Mouse (Mus musculus) right cerebral cortex, postnatal 25 days (tissue): ENCODE results near the gene Pitpnc1.

Experiments
- DNase-seq: peaks from one replicate; pipeline ENCODE4 v3.0.0; 2022

Gene Pitpnc1

DNA sequence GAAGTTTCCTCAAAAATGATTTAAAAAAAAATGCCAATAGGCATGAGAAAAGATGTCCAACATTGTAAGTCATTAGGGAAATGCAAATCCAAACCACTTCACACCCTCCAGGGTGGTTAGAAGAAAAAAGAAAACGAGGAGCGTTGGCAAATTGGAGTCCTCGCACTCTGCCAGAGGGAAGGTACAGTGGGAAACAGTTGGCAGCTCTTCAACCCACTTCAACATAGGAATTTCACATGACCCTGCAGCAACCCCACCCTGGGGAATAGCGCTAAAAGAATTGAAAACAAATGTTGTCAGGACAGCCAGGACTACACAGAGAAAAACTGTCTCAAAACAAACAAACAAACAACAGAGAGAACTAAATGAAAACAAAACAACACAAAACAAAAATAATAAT is 32.8 kb downstream of the Pitpnc1 start:
- no peak for DNase-seq

DNA sequence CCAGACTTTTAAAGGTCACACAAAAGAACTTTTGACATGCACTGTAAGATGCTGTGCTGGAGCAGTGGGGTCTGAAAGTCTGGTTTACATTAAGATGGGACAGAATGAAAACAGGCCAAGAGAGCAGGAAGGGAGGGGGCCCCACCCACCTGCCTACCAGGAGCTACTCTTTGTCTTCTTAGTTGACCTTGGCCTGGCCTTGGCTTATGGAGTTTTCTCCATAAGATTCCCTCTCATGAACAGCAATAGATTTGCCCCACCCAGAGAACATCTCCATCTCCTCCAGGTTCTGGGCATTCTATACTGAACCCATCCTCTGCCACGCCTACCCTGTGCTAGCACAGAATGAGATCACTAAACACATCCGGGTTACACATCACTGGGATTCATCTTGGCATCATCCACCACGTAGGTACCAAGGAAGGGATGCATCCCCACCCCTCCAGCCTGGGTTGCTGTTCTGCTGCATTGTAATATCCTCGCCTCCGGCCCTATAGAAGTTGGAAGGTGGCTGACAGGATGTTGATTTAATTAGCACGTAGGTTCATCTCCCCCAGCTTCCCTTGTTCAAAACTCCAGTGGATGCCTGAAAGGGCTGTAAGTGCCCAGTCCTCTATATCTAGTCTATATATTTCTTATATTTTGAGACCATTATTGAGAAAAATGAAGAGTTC is 34.6 kb downstream of the Pitpnc1 start:
- no peak for DNase-seq

DNA sequence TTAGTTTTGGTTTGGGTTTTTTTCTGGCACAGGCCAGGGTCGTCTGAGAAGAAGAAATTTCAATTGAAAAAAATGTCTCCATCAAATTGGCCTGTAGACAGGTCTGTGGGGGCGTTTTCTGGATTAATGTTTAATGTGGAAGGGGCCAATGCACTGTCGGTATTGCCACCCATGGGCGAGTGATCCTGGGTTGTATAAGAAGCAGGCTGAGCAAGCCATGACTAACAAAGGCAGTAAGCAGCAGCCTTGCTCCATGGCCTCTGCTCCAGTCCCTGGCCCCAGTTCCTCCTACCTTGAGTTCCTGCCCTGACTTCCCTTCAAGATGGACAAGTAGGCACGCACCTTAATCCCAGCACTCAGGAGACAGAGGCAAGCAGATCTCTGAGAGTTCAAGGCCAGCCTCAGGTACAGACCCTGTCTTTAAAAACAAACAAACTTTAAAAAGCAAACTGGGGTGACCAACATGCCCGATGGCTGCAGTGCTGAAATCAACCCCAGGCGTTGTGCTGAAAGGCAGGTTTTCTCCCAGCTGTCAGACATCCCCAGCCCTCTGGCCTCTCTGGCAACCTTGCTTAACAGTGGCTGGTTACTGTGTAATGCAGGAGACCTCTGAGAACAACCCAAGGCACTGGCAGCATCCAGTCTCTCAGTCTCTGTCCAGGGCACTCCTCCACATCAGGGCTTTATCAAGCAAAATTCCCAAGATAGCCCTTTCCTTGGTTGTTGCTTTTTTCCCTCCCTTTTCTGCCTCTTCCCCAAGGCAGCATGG is 39.1 kb downstream of the Pitpnc1 start:
- no peak for DNase-seq

DNA sequence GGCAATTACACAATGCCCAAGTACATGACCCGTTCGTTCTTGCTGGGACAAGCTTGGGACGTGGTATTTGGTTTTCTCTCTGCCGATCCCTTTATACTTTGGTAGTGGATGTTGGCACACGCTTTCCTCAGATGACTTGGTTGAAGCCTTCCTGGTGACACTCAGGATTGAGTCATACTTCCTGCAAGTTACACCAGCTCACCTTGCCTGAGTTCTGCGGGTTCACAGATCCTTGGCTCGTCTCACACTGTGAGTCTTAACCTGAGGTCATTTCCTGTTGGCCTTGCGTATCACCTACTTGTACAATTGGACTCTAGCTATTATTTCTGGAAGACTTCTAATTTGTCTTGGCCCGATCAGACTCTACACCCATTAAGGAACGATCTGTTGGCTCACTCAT is 42.5 kb downstream of the Pitpnc1 start:
- DNase-seq = no peak

DNA sequence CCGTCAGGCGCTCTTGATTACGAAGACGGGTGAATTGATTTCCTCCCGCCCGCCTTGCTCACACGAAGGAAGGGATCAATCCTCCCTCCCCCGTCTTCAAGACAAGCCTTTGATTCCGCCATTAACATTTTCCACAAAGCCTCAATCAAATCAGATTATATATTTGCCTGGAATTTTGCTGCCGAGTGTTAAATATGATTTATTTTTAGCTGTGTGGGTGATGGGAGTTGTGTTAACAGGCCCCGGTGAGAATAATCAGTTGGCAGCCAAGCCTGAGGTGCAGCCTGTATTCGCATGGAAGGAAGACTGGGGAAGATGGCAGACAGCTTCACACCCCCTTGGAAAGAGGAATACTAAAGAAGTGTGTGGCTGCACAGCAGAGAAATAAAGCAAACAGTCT is 46.3 kb downstream of the Pitpnc1 start:
- DNase-seq = no peak

DNA sequence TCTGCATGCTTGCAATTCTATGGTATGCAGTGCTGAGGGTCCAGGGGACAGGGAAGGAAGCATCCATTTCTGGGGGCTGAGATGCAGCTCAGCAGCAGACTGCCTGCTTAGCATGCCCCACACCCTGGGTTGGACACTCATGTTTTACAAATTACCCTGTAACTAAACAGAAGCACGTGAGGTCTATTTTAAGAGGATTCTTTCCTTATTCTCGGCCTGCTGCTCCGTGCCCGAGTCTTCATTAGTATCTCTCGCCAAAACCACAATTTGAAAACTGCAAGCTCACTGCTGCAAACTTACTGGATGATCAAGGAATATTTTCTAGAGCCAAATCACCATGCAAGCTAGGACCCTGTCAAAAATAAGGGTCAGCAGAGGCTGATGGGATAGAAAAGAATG is 48.1 kb downstream of the Pitpnc1 start:
- DNase-seq = no peak

DNA sequence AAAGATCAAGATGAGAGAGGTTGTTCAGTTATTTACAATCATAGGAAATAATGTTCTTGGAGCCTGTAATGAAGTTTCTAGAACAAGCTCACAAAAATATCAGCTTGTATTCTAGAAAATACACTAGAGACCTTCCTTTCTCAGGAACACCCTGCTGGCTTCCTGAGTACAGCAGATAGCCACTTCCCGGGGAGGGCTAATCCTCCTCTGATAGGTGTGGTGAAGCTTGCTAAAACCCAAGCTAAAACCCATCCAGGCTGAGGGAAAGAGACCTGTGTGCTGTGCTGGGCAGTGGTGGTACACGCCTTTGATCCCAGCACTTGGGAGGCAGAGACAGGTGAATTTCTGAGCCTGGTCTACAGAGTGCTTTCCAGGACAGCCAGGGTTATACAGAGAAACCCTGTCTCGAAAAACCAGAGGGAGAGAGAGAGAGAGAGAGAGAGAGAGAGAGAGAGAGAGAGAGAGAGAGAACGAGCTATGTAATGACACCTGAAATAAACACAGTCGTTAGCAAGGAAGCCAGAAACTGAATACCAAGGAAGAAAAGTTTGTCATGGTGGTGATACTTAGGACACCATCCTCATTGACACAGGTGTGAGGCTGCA is 48.6 kb downstream of the Pitpnc1 start:
- DNase-seq = no peak

DNA sequence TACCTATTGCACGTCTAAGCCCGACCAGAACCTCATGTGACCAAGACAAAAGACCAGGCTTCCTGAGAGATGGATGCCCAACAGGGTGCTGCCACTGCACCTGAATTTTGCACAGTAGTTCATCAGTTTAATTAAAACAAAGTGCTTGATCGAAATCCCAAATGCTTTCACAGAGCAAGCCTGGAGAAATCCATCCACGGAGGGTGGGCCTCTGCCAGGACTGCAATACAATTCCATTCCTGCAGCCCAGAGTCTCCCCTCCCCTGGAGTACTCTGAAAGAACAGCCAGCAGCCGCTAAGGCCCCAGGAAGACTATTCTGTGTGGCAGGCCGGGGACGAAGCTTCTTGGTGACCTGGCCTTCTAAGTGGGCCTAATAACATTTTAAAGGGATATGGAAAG is 50.6 kb downstream of the Pitpnc1 start:
- no peak for DNase-seq

DNA sequence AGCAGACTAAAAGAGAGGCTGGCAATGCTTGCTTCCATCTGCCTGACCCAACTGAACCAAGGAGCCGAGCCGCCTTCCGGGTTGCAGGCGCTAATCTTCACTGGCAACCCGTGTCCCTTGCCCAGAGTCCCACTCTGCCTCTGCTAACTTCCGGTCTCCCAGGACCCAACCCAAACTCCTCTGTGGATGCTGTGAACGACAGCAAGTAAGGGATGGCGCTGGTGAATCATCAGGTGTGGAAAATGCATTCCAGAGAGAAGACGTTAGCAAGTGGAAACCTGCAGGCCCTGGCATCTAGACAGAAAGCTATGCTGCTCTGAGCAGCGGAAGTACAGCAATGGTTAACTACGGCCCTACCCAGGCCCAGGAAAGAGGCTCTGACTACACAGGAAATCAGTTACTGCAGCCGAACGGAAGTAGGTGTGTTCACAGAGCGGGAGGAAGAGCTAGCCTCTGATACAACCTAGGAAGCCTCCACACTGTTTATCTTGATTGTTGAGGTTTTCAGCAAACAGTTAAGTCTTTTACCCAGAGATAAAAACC is 53.4 kb downstream of the Pitpnc1 start:
- peak; percentile 25 for DNase-seq

DNA sequence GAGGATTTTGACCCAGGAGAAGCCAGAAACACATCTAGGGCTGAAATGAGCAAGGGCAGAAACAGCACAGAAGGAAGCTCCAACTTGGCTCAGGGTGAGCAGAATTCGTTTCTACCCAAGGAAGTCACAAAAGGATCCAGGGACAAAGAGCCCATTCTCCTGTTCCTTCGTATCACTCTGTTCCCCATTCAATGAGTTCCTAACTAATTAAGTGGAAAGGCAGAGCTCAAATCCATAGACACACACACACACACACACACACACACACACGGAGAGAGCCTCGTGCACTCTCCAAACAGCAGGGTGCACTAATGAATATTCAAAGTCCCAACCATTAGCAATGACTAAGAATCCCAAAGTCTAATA is 54.0 kb downstream of the Pitpnc1 start:
- DNase-seq = no peak

DNA sequence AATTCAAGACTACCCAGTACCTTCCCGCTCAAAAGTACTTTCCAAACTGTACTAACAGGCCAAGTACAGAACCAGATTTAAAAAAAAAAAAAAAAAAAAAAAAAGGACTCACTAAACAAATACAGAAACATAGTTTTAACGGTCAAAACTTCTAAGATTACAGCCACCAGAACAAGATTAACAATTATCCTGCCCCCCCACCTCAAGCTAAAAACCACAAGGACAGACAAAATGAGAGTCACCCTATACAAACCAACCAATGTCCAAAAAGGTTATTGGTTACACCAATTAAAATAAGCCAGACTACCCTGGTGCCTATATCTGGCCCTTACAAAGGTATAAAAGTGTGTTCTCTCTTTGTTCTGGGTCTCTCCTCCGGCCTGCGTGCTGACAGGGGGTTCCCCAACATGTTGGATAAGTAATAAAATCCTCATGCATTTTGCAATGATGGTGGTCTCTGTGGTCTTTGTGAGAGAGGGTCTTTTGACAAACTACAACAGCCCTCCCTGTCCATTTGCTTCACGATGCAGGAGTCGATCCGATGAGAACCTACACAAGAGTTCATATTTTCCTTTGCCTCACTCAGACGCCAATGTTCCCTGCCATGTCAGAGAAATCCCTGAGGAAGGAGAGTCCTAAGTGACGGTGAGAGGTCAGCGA is 54.5 kb downstream of the Pitpnc1 start:
- DNase-seq = no peak

DNA sequence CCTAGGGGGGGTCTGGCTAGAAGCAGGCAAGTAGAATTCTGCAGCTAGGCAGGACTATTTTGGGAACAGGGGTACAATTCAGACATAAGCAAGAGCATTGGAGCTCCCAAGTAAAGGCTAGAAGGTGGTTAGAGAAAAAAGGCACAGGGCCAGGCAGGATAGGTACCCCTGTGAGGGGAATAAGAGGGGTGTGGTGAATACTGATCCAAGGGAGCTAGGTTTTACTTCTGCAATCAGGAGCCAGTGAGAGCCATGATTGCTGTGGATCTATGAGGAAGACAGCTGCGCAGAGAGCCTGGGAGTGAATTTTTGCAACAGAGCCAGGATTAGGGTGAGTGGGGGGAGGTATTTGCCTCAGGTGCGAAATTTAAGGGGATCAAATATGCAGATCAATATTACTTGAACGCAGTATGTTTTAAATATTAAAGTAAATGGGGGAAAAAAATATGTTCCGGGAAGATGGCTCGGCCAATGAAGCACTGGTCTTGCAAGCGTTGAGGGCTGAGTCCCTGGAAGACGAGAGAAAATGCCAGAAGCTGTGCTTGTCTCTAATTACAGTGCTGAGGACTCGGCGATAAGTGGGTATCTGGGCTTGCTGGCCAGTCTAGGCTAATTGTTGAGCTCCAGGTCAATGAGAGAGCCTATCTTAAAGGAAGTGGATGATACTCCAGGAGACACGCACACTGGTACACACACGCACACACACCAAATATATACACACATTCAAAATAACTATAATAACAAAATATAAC is 55.3 kb downstream of the Pitpnc1 start:
- no peak for DNase-seq

DNA sequence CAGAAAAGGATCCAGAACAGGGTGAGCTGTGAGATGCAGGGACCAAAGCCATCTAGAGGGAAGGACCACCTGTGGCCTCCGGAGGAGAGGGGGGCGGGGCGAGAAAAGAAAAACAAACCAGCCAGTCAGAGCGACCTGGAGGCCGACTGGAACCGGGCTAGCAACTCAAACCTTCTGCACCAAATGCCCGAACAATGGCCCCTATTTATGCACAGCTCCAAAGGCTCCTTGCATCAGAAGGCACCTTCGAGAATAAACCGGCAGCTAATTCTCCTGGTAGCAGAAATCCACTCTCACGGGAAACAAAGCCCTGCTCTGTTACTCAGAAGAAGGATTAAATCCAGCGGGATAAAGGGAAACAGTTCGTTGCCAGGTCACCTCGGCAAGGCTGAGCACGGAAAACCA is 57.2 kb downstream of the Pitpnc1 start:
- DNase-seq = peak; percentile 37

DNA sequence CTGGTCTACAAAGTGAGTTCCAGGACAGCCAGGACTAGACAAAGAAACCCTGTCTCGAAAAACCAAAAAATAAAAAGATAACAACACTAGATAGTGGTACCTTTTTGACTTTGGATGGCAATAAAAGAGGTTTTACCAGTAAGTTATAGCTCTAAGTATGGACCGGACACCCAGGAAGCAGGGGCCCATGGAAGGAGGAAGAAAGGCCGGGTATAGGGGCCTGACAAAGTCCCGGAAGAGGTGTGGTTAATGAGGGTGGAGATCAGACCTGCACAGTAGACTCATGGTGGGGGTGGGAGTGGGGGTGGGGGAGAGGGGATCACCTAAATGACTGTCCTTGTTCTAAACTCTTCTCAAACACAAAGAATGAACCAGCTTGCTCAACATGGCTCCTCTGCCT is 58.4 kb downstream of the Pitpnc1 start:
- DNase-seq = no peak

DNA sequence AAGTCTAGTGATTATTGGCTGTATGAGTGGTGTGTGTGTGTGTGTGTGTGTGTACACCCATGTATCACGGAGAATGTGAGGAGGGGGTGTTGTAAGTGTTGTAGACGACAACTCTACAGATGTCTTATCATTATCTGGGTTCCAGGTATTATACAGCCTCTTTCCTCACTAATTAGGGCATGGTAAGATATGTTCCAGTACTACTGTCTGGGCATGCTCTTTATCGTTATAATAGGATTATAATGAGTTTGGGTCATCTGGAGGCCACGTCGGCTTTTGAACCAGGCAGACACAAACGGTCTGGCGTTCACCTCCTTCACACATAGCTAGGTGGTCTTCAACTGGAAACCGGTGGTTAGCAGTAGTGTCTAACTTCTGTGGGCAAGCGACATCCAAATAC is 58.9 kb downstream of the Pitpnc1 start:
- no peak for DNase-seq

DNA sequence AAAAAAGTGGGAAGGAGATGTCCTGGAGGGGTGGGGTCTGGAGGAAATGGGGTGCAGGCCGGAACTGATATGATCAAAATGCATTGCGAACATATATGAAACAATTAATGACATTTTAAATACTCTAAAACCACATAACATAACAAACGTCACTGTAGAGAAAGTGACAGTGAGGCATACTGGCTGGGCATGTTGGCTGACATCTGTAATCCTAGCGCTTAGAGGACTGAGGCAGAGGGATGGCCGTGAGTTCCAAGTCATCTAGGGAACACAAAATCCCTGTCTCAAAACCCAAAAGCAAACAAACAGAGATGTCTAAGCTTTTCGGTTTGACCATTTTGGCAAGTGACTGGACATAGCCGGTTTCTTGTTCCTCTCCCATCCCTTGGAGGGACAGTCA is 59.7 kb downstream of the Pitpnc1 start:
- DNase-seq = no peak

DNA sequence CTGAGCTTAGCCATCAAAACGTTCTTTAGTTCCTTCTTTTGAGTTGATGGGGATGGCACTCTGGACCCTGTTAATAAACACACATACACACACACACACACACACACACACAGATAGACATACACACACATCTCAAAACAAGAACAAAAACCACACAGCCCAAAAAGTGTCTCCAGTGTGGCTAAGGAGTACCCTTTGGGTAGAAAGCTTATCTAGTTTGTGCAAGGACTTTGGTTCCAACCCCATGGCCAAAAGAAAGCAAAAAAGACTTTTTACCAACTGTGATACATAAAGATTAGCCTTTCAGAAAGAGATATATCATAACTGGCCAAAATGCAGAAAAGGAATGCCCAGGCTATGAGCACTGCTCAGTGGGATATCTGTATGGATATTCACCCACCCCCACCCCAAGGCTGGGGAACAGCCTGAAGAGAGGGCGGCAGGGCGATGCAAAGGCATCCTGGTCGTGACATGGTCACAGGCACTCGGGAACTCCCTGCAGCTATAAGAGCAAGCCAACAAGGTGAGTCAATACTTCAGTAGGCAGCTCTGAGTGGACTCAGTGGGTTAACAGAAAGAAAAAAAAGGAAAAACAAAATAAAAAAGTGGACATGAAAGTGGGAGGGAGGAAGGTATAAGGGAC is 60.3 kb downstream of the Pitpnc1 start:
- no peak for DNase-seq

DNA sequence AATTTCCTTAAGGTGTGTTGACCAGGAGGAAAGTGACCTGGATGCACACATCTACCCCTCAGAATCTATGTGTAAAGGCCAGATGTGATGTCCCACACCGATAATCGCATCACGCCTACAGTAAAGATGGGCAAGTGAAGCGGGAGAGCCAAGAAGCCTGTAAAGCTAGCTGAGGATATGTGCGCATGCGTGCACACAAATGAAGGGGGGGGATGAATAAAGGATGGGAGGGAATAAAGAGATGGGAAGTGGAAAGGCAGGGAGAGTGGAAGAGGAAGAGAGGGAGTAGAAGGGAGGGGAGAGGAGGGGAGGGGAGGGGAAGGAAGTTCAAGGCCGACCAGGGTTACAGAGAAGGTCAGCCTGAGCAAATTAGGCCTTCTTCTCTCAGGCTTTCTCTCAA is 61.6 kb downstream of the Pitpnc1 start:
- DNase-seq = no peak

DNA sequence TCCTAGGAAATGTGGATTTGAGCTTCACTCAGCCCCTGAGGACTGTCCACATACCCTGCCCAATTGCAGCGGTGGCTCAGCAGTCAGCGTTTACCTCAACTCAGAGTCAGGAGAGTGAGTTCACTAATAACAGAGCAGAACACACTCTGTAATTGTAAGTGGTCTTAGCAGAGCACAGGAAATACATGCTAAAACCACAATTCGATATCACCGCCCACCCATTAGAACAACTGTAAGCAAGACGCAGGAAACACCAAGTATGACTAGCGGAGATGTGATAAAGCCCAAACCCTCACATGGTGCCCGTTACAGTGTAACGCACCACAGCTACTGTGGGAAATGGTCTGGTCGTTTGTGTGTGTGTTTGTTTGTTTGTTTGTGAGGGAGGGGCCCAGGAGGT is 62.8 kb downstream of the Pitpnc1 start:
- DNase-seq = no peak

DNA sequence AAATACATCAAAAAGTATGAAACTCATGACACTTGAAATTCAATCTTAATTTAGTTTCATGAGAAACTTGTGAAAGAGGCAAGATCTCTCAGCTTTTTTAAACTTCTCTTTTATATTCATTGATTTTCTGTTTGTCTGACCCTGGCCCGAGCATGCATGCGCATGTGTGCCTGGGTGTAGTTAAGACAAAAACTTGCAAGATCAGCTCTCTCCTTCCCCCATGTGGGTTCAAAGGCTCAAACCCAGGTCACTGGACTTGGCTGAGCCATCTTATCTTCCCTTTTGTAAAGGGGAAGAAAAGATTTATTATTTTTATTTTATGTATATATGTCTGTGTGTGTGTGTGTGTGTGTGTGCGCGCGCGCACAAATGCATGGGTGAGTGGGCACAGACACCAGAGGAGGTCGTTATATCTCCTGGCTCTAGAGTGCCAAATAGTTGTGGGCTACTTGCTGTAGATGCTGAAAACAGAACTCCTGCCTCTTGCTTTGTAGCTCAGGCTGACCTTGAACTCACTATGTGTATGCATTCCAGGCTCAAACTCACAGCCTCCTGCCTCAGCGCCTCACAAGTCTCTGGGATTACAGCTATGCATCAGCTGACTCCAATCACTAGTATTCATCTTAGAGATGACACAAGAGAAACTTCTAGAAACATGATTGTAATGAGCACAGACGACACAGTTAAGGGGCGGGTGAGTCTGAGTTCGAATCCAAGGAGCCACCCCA is 64.7 kb downstream of the Pitpnc1 start:
- no peak for DNase-seq

DNA sequence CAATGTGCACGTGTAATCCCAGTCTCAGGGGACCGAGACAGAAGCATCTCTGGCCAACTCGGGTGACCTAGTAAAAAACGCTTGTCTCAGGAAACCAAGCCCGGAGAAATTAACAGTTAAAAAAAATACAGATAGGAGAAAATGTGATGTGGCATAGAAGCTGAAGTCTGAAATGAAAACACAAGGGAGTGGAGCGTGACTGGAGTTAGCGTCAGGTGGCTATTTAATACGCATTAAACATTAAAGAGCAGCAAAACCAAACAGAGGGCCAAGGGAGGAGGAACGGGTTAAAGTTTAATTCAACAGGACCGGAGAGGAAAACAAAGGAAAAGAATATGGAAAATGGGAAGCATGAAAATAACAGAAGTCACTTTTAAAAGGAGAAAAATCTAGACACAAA is 67.2 kb downstream of the Pitpnc1 start:
- DNase-seq = no peak
